Mouse (Mus musculus): Measurements from ENCODE around the gene Lifr.

GRCm38 (mm10) chr15:7154010-7154736 lies 63.8 kb downstream of the Lifr start:
- TF ChIP-seq POLR2A (IDR thresholded peaks at IDR 0.05; ENCODE audit: borderline replicate concordance, control insufficient read depth, low read depth, low read length) (no peak), CTCF (IDR thresholded peaks at IDR 0.05; ENCODE audit: control insufficient read depth, insufficient read depth, low read length) (no peak)

Measured in bone marrow, adult 2 months (tissue).